In genomic region chr3:135475025-135475424, GRCm38 (mm10) we compare ENCODE assay signal across 24 mouse cellular contexts. TPM values are rescaled to one million over a fixed set of nuclear protein-coding genes. Genes with fewer than 3 reads are reported as not detected.
A peak's percentile ranks its signal among the peaks of the same experiment; 100 is the strongest.
DNase-seq lines count a peak whose midpoint lies in the region; ATAC-seq lines count a peak whose summit lies in the region.
"Had no signal": no experiment of that assay in that cellular context is flagged by ENCODE, and none has a peak within 500 bp of the region (broad histone marks: within the 10 kb centered on the region; RNA-seq: fewer than 3 reads in every experiment).

No protein-coding gene starts in this region.

- no peaks in the 10 kb centered on the region for H3K27me3 ChIP-seq in kidney, embryonic 14.5 days (ENCODE audit: control insufficient read depth, insufficient read depth, low read length)
- no peaks in the 10 kb centered on the region for H3K27me3 ChIP-seq in liver, embryonic 12.5 days (replicated peaks)
- H3K27me3 ChIP-seq: embryonic facial prominence, embryonic 15.5 days; hindbrain, embryonic 12.5 days had no signal

- H3K4me2 ChIP-seq in kidney, embryonic 14.5 days (replicated peaks; ENCODE audit: low read depth, low read length), result no peak overlapping the region
- H3K4me2 ChIP-seq in liver, embryonic 12.5 days, result no peak overlapping the region
- H3K4me2 ChIP-seq: embryonic facial prominence, embryonic 15.5 days; hindbrain, embryonic 12.5 days had no signal

- WGBS in kidney, embryonic 14.5 days, result 86% methylated on average over 8 of the region's 8 CpGs
- 73% methylated on average over 8 of the region's 8 CpGs for WGBS in liver, embryonic 12.5 days (ENCODE audit: insufficient replicate concordance)

- no peak overlapping the region for H3K9ac ChIP-seq in kidney, embryonic 14.5 days (ENCODE audit: low read depth, low read length)
- no peak overlapping the region for H3K9ac ChIP-seq in liver, embryonic 12.5 days
- H3K9ac ChIP-seq: embryonic facial prominence, embryonic 15.5 days; hindbrain, embryonic 12.5 days had no signal

- no peaks in the 10 kb centered on the region for H3K9me3 ChIP-seq in kidney, embryonic 14.5 days (ENCODE audit: control insufficient read depth, low read length)
- no peaks in the 10 kb centered on the region for H3K9me3 ChIP-seq in liver, embryonic 12.5 days (replicated peaks)
- H3K9me3 ChIP-seq: embryonic facial prominence, embryonic 15.5 days; forebrain, embryonic 10.5 days; heart, embryonic 10.5 days; hindbrain, embryonic 12.5 days had no signal

- DNase-seq in kidney, adult 8-10 months, result peak; percentile 61 to 65
- DNase-seq in kidney, adult 9 months, result peak; percentile 83
- peak; percentile 47 to 85 for DNase-seq in kidney, postnatal 25 days
- DNase-seq in heart, adult 9 months (ENCODE audit: low spot score in 2 of 2), result no peak
- DNase-seq in spleen, postnatal 14 days (ENCODE audit: low spot score in 2 of 2), result no peak
- DNase-seq: adrenal gland, adult 8-10 months; adrenal gland, postnatal 36 days; cerebellum, adult 11 months; cerebellum, adult 8-10 months; cerebellum, postnatal 14 days; embryo, embryonic 11 days; gastrocnemius, adult 2 months; gastrocnemius, postnatal 25 days; heart, adult 11 months; heart, postnatal 10 days; heart, postnatal 4 days had no signal

- no peak overlapping the region for H3K27ac ChIP-seq in kidney, embryonic 14.5 days (ENCODE audit: low read depth, low read length)
- no peak overlapping the region for H3K27ac ChIP-seq in liver, embryonic 12.5 days
- H3K27ac ChIP-seq: embryonic facial prominence, embryonic 15.5 days; forebrain, embryonic 10.5 days; gastrocnemius, adult 2 months; heart, embryonic 10.5 days; hindbrain, embryonic 12.5 days had no signal

- H3K36me3 ChIP-seq in kidney, embryonic 14.5 days (ENCODE audit: control insufficient read depth, insufficient read depth, low read length), result no peaks in the 10 kb centered on the region
- H3K36me3 ChIP-seq in liver, embryonic 12.5 days, result no peaks in the 10 kb centered on the region
- H3K36me3 ChIP-seq: embryonic facial prominence, embryonic 15.5 days; forebrain, embryonic 10.5 days; heart, embryonic 10.5 days; hindbrain, embryonic 12.5 days had no signal

- no peak overlapping the region for H3K4me3 ChIP-seq in kidney, embryonic 14.5 days (ENCODE audit: low read length)
- H3K4me3 ChIP-seq in liver, embryonic 12.5 days, result no peak overlapping the region
- H3K4me3 ChIP-seq: embryonic facial prominence, embryonic 15.5 days; erythroblast, embryonic 14.5 days; forebrain, embryonic 10.5 days; gastrocnemius, adult 2 months; heart, embryonic 10.5 days; hindbrain, embryonic 12.5 days had no signal

- no peaks in the 10 kb centered on the region for H3K4me1 ChIP-seq in kidney, embryonic 14.5 days (ENCODE audit: control insufficient read depth, insufficient read depth, low read length)
- H3K4me1 ChIP-seq in liver, embryonic 12.5 days, result no peaks in the 10 kb centered on the region
- H3K4me1 ChIP-seq: forebrain, embryonic 10.5 days; heart, embryonic 10.5 days; hindbrain, embryonic 12.5 days had no signal

- no peak for ATAC-seq in kidney, embryonic 14.5 days (ENCODE audit: low FRiP score, low TSS enrichment)
- ATAC-seq in liver, embryonic 12.5 days, result no peak
- ATAC-seq: forebrain, embryonic 14.5 days had no signal

RNA-seq across cellular contexts. Expression of gene Manba, which starts 10.4 kb away (rescaled TPM):
- 8.2 and 23.2 TPM in 2 replicates for polyA plus RNA-seq in kidney, embryonic 14.5 days (2014; fragmentation: Nextera tagmentation; extraction: Ambion mirVana)
- 6.8 and 7.3 TPM in 2 replicates for polyA plus RNA-seq in liver, embryonic 12.5 days (2016; fragmentation: Nextera tagmentation; extraction: Ambion mirVana)
- polyA plus RNA-seq: erythroblast, embryonic 14.5 days had no signal

RNA-seq across cellular contexts. Expression of gene Ube2d3, which starts 37.1 kb away (rescaled TPM):
- 509 and 612 TPM in 2 replicates for polyA plus RNA-seq in kidney, embryonic 14.5 days (2014; fragmentation: Nextera tagmentation; extraction: Ambion mirVana)
- 331 and 332 TPM in 2 replicates for polyA plus RNA-seq in liver, embryonic 12.5 days (2016; fragmentation: Nextera tagmentation; extraction: Ambion mirVana)

RNA-seq across cellular contexts. Expression of gene Cisd2, which starts 51.3 kb away (rescaled TPM):
- 58.3 and 73.2 TPM in 2 replicates for polyA plus RNA-seq in kidney, embryonic 14.5 days (2014; fragmentation: Nextera tagmentation; extraction: Ambion mirVana)
- 45.4 and 45.7 TPM in 2 replicates for polyA plus RNA-seq in liver, embryonic 12.5 days (2016; fragmentation: Nextera tagmentation; extraction: Ambion mirVana)

Comparison
In these comparisons a context has a peak if more than half of its experiments do, and no peak if none do; other contexts are left out.
1. DNase-seq: peak in kidney, adult 8-10 months (2 of 2), kidney, adult 9 months (single experiment) and kidney, postnatal 25 days (2 of 2); none in heart, adult 9 months (0 of 2) and spleen, postnatal 14 days (0 of 2).